Mouse (Mus musculus) T-helper 2 cell (primary cell): ENCODE results near the gene Fbxo6.
"Not testable (repeated sequence)": the region's sequence is repeated elsewhere in the genome, so short reads cannot be mapped to it uniquely, and the experiment has no call there.

Experiments
- in situ Hi-C: fragments of 300-600 bp; cut with MboI, MseI; formaldehyde crosslinking; loops from one replicate; pipeline ENCODE4 v1.15.1; 2025; ENCODE audit warnings: high pct_unique_total_duplicates

The Fbxo6 gene

DNA sequence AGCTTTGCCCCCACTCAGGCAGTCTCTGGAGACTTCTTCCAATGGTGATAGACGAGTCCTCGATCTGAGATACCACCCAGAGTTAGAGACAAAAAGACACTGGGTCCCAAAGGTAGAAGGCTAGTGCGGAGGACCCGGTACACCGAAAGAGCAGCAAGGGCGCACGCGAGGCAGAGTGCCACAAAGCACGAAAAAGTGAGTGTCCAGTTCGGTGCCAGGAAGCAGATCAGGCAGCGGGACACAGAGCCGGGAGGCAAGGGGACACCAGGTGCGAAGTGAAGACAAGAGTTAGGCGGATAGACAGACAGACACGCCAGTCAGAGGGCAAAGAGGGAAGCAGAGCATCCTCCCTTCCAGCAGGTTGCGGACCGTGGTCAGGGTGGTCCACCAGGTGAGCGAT, 21.8 kb downstream of the Fbxo6 start, which contains the start of gene Mad2l2:
TSS of gene Mad2l2 (plus strand) at position 252 of the 400 bp plus-strand sequence.
- in situ Hi-C loops: no loop called here

DNA sequence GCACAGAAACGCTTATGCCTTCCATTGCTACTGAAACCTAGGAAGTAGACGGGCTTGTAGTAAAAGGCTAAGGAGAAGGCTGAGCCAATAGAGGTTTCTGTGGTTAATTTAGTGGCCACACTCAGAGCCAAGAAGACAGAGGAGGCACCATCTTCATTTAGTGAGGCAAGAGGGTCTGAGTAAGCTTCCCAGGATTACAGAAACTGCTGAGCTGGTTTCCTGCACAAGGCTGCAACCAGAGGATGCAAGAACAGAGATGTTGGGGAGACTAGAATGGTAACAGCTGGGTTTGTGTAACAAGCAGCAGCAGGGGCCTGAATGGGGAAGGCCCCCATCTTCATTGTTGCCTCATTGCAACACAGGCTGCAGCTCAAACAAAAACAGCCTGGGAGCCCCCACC, 23.3 kb downstream of the Fbxo6 start:
- in situ Hi-C loops: no loop called here

DNA sequence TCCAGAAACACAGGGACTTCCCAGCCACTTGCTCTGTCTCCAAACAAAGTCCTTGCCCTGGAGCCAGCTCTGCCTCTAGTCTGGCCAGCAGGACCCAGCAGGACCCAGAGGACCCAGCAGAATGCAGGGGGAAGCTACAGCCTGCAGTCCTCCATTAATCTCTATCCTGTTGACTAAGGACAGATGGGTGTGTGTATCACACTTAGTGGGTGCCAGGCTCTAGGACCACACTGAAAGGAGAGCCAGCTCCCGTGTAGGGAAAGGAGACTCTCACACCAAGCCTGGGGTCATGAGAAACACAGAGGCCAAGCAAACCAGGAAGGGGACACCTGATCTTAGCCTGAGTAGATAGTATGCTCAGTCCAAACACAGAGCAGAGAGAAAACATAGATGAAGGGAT, 23.7 kb downstream of the Fbxo6 start:
- in situ Hi-C loops: no loop called here

DNA sequence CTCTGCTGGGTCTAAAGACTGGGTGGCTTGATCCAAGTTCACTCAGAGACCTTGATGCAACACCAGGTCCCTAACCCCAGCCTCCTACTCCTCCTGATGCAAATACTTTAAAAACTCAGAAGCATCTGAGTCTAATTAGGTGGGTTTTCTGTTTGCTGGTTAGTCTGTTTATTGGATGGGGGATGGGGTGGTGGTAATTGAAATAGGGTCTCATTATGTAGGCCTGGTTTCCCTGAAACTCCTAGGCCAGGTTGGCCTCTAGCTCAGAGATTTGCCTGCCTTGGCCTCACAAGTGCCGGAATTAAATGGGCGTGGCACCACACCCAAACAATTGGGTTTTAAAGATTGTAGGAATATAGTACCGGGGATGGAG, 29.3 kb downstream of the Fbxo6 start:
- in situ Hi-C loops: no loop called here

DNA sequence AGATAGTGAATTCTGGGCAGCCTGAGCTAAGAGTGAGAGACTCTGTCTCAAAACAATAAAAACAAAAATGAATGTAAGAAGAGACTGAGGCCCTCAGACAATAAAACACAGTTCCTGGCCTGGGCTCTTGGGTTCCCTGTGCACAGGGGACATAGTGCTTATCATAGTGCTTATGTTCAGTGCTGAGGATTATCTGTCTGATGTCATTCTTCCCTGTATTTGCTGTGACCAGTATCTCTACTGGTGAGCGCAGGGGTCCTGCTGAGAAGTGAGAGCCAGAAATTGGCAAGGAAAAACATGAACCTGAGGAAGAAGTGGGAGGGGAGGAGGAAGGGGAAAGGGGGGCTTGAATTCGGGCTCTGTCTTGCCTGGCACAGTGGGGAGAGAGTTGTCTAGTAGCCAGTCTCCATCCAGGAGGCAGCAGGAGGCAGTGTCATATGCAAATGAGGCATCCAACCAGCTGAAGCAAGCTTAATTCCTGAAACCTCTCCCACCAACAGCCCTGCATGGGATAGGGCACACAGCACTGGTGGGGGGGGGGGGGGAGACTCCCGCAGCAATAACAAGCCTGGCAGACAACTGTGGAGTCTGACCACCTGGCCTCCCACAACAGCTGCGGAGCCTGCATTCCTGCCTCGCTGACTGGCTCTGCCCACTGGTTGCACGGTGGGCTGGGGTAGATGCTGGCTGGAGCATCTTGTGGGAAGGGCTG, 29.8 kb downstream of the Fbxo6 start:
- in situ Hi-C loops: no loop called here

DNA sequence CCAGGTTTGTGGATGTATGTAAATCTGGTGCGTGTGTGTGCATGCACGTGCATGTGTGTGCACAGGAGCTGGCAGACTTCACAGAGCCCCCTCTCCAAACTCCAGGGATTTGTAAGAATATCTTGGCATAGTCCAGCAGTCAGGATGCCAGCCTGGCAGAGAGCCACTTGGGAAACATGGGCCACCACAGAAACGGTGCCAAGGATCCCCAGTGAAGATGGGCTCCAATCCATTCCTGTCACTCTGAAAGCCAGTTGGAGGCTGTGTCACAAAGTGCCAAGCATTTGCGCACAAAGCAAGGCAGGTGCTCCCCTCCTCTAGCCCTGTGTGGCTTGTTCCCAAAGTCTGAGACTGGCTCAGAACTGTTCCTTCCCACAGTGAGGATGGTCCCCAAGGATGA, 30.6 kb downstream of the Fbxo6 start:
- in situ Hi-C loops: no loop called here

DNA sequence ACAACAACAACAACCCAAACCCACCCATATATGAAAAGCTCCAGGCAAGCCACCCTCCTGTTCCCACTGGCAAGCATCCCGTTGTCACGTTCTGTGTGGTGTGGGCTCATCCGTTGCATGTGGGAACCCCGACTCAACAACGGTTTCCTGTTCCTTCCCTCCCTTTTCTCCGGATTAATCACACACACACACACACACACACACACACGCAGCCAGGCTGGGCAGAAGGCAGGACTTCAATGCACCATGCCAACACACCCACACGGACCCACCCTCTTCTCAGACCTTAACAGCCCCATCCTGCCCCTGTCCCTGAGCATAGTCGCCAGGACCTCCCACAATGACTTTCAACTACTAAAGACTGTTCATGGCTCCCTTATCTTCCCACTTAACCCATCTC, 31.4 kb downstream of the Fbxo6 start:
- in situ Hi-C loops: no loop called here

DNA sequence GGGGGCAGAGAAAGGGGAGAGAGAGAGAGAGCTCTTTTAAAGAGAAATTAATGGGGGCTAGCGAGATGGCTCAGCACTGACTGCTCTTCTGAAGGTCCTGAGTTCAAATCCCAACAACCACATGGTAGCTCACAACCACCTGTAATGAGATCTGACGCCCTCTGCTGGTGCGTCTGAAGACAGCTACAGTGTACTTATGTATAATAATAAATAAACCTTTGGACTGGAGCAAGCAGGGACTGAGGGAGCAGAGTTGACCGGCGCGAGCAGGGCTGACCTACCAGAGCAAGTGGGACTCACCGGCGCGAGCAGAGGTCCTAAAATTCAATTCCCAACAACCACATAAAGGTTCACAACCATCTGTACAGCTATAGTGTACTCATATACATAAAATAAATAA, 32.4 kb downstream of the Fbxo6 start:
- in situ Hi-C loops: not testable (repeated sequence)

DNA sequence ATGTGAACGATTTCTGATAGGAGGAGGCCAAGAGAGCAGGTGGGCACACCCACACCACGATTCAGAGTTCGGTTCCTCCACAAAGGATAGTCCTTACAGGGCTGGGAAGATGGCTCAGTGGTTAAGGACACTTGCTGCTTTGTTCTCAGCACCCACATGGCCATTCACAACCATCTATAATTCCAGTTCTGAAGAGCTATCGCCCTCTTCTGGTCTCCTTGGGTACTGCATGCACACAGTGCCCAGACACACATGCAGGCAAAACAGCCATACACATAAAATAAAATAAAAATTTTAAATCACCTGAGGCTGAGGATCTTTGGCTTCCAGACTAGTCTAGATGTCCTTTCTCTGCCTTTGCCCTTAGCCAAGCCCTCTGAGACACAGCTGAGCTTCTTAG, 34.5 kb downstream of the Fbxo6 start:
- in situ Hi-C loops: no loop called here

DNA sequence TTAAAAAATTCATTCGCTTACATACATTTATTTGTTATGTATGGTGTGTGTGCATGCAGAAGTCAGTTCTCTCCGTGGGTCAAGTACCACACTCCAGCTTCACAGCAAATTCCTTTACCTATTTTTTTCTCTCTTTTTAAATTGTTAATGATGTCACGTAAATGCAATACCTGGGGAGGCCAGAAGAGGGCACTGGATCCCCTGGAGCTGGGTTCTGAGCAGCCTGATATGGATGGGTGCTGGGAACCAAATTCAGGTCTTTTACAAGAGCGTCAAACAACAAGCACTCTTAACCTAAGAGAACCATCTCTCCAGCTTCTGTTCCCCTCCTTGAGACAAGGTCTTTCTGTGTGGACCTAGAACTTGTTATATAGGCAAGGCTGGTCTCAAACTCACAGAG, 35.3 kb downstream of the Fbxo6 start:
- in situ Hi-C loops: no loop called here

DNA sequence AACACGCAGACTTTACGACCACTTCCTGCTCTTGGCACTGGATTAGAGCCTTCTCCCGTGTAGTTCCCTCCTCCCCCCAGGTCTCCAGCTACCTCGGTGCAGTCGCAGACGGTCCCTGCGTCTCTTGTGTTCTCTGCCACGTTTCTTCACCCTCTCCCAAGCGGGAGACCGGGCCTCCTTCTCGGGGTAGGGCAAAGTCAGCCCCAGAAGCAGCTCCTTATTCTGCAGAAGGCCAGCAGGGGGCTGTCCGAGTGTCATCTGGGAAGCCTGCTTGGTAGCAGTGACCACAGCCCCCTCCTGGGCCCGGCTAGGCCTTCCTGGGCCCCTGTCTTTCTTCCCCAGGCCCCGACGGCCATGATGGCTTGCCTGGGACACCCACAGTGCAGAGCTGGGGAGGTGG, 36.5 kb downstream of the Fbxo6 start:
- in situ Hi-C loops: no loop called here

DNA sequence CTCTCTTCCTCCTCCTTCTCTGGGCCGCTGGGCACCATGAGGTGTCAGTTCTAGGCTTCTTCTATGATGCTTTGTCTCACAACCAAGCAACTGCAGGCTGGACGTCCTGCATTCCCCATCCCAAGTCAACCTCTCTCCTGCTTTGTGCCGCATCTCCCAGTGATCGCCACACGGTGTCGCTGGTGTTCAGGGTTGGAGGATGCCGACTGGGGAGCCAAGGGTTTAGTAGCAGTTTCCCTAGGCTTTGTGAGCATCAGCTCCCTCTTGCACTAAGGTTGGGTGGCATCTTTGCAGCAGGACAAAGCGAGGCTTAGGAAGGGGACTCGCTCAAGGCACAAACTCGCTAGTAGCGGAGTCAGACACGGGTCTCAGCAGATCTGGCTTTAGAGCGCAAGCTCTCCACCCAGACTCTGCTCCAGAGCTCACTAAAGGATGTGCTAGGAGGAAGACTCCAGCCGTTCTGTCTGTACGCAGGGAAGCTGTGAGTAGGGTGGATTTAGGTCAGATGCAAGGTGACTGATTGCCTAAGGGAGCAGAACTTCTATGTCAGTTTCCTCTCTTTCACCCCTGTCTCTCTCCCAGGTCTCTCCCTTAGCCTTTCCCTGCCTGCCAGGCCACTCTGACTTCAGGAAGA, 37.1 kb downstream of the Fbxo6 start:
- in situ Hi-C loops: loop anchor here (5.0 kb wide), 1 partner anchor 52 kb away; no protein-coding TSS in a partner anchor

DNA sequence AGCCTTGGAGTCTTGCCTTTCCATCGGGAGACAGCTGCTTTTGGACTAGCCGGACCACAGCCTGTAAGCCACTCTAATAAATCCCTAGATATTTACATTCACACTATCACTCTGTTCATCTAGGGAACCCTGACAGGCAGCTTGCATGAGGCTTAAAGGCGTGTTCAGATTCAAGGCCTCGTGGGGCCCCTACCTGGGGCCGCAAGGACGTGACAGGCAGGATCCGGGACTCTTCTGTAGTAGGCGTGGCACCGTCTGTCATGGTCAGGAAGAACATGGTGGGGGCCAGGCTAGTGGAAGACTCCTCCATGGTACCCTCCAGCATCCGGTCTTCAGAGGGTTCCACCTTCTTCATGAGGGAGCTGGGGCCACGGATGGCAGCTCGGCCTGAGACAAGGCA, 39.4 kb downstream of the Fbxo6 start:
- in situ Hi-C loops: loop anchor here (5.0 kb wide), 1 partner anchor 55 kb away; no protein-coding TSS in a partner anchor

DNA sequence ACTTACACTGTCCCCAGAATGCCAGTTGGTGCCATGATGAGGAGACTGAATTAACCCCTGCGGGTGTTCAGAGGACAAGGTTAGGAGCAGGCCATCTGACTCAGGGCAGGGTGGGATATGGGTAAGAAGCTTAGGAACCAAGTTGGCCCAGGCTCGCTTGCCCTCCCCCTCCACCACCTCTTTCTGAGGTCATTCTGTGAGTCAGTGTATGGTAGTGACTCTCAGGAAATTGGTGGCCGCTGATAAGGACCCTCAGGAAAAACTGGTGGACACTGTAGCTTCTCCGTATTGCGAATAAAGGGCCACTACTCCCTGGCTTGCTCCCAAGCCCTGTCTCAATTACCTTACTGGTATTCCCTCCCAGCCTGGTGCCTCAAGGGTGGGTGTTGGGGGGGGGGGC, 42.7 kb downstream of the Fbxo6 start:
- in situ Hi-C loops: no loop called here

DNA sequence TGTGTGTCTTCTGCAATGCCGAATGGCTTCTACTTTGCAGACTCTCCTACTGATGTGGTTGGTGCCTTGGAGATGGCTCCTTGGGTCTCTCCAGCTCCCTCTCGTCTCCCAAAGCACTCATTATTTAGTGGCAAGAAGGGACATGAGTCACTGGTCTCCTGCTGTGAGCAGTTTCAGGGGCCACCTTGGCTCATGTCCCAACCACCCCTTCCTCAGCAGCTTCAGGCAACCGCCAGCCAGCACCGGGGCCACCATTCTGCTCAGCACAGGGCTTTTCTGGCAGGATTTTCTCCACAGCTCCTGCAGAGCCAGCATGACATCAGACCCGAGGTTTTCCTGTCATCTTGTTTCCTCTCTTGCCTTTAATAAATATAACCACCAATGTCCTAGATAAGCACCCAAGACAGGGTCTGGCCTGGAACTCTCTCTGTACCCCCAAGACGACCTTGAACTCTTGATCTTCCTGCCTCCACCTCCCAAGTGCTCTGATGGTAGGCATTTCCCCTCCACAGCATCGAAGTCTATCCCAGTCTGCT, 43.3 kb downstream of the Fbxo6 start:
- in situ Hi-C loops: no loop called here

DNA sequence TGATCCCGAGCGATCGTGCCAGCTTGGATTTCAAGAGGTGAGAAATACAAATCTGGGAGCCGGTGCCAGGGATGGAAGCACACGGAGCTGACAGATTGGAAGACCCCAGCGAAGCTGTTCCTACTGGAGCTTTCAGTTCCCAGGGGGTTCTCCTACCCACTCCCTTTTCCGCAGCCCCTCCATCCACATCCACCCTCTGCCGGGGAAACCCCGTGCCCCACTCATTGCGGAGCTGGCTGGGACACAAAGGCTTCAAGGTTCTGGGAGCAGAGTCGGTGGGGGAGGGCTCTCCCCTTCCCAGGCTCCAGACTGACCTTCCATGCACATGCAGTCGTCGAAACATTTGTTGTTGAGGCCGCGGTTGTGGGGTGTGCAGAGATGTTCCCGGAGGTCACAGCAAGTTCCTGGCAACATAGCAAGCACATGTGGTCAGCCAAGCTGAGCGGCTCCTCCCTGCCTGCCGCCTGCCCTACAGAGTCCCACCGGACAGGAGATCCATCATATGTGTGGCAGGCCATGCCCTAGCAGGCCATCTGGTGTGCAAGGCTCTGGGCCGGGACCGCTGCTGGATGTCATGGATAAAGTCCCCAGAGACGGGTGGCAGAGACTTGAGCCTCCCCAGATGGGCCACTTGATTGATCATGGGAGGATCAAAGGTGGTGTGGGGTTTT, 44.2 kb downstream of the Fbxo6 start:
- in situ Hi-C loops: no loop called here

DNA sequence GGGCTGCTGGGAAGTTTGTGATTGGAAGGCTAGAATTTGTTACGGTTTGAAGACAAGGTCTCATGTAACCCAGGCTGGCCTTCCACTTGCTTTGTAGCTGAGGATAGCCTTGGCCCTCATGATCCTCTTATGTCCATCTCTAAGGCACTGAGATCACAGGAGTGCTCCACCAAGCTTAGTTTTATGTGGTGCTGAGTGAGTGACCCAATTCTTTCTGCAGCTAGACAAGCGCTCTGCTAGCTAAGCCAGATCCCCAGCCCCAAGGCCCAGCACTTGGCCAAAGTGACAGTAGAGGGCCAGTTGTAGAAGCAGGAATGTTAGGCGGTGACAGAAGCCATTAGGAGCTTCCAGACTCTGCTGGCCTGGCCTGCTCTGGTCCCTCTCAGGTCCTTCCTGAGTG, 47.8 kb downstream of the Fbxo6 start:
- in situ Hi-C loops: no loop called here

DNA sequence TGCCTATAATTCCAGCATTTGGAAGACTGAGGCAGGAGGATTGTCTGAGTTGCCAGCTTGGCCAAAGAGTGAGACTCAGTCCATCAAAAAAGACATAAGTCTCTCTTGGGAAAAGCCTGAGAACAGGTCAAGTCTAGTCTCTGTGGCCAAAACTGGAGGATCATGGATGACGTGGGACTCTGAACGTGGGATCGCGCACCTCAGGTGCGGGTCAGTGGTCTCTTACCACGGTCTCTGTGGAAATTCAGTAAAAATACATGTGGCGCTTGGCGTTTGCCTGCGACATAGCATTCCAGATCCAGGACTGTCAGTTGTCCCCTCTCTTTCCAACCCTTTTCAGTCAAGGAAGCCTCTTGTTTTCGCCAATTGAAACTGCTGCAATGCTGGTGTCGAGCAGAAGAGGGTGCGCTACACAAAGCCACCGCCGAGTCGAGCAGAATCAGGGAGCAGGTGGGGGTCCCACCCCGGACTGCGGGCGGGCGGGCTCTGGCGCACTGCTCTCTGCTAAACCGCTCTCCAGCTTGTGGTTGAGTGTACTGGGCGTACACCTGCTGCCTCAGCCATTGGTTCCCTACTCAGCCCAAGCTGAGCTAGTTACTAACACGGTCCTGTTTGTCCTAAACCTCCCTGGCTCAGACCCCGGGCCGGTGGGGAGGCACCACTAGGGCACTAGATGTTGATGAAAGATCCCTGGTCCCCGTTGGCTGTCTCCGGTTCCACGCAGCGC, 50.0 kb downstream of the Fbxo6 start:
- in situ Hi-C loops: no loop called here

DNA sequence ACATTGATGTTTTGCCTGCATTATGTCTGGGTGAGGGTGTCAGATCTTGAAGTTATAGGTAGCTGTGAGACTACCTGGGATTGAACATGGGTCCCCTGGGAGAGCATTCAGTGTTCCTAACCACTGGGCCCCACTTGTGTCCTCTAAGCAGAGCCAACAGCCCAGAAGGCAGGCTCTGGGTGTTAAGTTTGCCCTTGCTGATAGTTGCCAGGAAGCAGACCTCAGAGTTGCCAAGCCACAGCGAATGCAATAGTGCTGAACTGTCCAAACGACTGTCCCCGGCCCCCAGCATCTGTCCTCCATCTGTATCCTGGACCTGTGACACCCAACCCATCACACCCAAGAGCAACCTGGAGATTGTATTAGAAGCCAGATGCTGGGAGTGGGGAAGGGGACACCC, 53.3 kb downstream of the Fbxo6 start:
- in situ Hi-C loops: no loop called here

DNA sequence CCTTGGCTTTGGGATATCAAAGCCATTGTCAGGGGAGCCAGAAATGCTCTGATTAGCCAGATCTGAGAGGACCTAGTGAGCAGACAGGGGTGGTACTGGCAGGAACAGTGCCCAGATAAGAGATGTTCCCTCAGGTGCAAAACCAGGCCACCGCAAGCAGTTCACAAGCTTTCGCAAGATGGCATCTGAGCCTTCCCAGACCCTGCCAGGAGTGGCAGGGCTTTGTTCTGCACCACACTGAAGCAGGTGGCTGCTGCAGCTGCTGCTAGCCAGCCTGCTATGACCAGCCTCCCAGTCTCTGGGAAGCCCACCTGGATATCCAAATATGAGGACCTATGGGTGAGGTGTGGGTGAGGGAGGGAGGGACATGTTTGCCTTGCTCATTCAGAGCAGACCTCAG, 54.0 kb downstream of the Fbxo6 start:
- in situ Hi-C loops: no loop called here
